Mouse (Mus musculus): ENCODE data around the gene Per3.

GRCm38 (mm10) chr4:151015946-151016345 lies 28.5 kb downstream of the Per3 start:
- TF ChIP-seq GATA1 (IDR thresholded peaks at IDR 0.05; ENCODE audit: low read length) (no peak), TAL1 (IDR thresholded peaks at IDR 0.05; ENCODE audit: low read length) (no peak)
